Mouse (Mus musculus): ENCODE measurements around the gene Glud1. TPM values are rescaled to one million over a fixed set of nuclear protein-coding genes. Genes with fewer than 3 reads are reported as not detected.
"Not testable (repeated sequence)": the region's sequence is repeated elsewhere in the genome, so short reads cannot be mapped to it uniquely, and the experiment has no call there.

The Glud1 gene
- polyA plus RNA-seq, 1 experiment from 2014 or later, result 67.2 TPM

GRCm38 (mm10) chr14:34314383-34314782 lies 3.9 kb downstream of the Glud1 start:
- H3K4me2 ChIP-seq; H3K9me3 ChIP-seq; H3K9ac ChIP-seq; H3K36me3 ChIP-seq; H3K27ac ChIP-seq; H3K4me1 ChIP-seq; H3K27me3 ChIP-seq; H3K4me3 ChIP-seq; ATAC-seq (ENCODE audit: insufficient number of reproducible peaks, low FRiP score, low TSS enrichment, low read depth): not testable (repeated sequence)
- WGBS, result 89% methylated on average over 8 of the region's 8 CpGs

- Histone ChIP-seq H3K27ac (no peak overlapping the region), H3K4me2 (no peak overlapping the region), H3K36me3 (peaks cover 5% of the 10 kb centered on the region; the same call in 1 of the 2 replicates), H3K9ac (no peak overlapping the region), H3K9me3 (no peaks in the 10 kb centered on the region), H3K4me1 (peaks cover 9% of the 10 kb centered on the region), H3K27me3 (no peaks in the 10 kb centered on the region), H3K4me3 (no peak overlapping the region)
- WGBS, result 52% methylated on average over 3 of the region's 3 CpGs
- ATAC-seq (ENCODE audit: insufficient number of reproducible peaks, low FRiP score, low TSS enrichment, low read depth), result no peak
Measured at GRCm38 (mm10) chr14:34314796-34315195, 4.3 kb downstream of the Glud1 start.

DNA sequence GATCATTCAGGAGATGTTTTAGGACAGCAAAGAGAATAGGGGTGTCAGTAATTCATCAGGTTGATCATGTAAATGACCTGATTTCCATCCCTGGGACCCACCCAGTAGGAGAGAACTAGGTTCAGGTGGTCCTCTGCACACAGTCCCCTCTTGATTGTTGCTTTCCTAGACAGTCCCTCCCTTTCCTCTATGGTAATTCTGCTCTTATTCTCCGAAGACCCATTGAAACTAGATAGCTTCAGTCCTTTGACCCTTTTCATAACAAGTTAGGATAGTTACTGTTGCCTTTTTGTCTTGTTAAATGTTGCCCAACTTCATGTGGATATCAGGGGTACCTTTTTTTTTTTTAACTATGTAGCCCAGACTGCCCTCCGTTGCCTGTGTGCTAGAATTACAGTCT lies 5.8 kb downstream of the Glud1 start:
- Histone ChIP-seq H3K27me3 (no peaks in the 10 kb centered on the region), H3K4me2 (no peak overlapping the region), H3K4me1 (peaks cover 9% of the 10 kb centered on the region), H3K9me3 (no peaks in the 10 kb centered on the region), H3K27ac (no peak overlapping the region), H3K4me3 (no peak overlapping the region), H3K36me3 (peaks cover 15% of the 10 kb centered on the region), H3K9ac (no peak overlapping the region)
- 87% methylated on average over 2 of the region's 2 CpGs for WGBS
- ATAC-seq (ENCODE audit: insufficient number of reproducible peaks, low FRiP score, low TSS enrichment, low read depth), result no peak

GRCm38 (mm10) chr14:34317431-34317830 lies 6.9 kb downstream of the Glud1 start:
- ATAC-seq (ENCODE audit: insufficient number of reproducible peaks, low FRiP score, low TSS enrichment, low read depth), result no peak
- Histone ChIP-seq H3K4me3 (no peak overlapping the region), H3K27ac (no peak overlapping the region), H3K4me2 (no peak overlapping the region), H3K9me3 (no peaks in the 10 kb centered on the region), H3K9ac (no peak overlapping the region), H3K27me3 (no peaks in the 10 kb centered on the region), H3K4me1 (peaks cover 4% of the 10 kb centered on the region), H3K36me3 (peaks cover 19% of the 10 kb centered on the region)
- 74% methylated on average over 3 of the region's 3 CpGs for WGBS

- Histone ChIP-seq H3K9ac (no peak overlapping the region), H3K36me3 (peaks cover 22% of the 10 kb centered on the region), H3K27ac (no peak overlapping the region), H3K4me1 (peaks cover 2% of the 10 kb centered on the region), H3K9me3 (no peaks in the 10 kb centered on the region), H3K4me3 (no peak overlapping the region), H3K27me3 (no peaks in the 10 kb centered on the region), H3K4me2 (no peak overlapping the region)
- no peak for ATAC-seq (ENCODE audit: insufficient number of reproducible peaks, low FRiP score, low TSS enrichment, low read depth)
Measured at GRCm38 (mm10) chr14:34318113-34318512, 7.6 kb downstream of the Glud1 start.

GRCm38 (mm10) chr14:34323576-34324085 lies 13.1 kb downstream of the Glud1 start:
- H3K9me3 ChIP-seq, result no peaks in the 10 kb centered on the region
- WGBS, result 94% methylated on average over 5 of the region's 5 CpGs
- peaks cover 44% of the 10 kb centered on the region for H3K36me3 ChIP-seq
- no peak for ATAC-seq (ENCODE audit: insufficient number of reproducible peaks, low FRiP score, low TSS enrichment, low read depth)
- H3K4me3 ChIP-seq, result no peak overlapping the region
- no peak overlapping the region for H3K9ac ChIP-seq
- H3K4me1 ChIP-seq, result no peaks in the 10 kb centered on the region
- no peak overlapping the region for H3K27ac ChIP-seq
- H3K4me2 ChIP-seq, result no peak overlapping the region
- H3K27me3 ChIP-seq, result no peaks in the 10 kb centered on the region

GRCm38 (mm10) chr14:34326606-34327005 lies 16.1 kb downstream of the Glud1 start:
- Histone ChIP-seq H3K27ac (no peak overlapping the region), H3K4me1 (no peaks in the 10 kb centered on the region), H3K9ac (no peak overlapping the region), H3K36me3 (peaks cover 53% of the 10 kb centered on the region), H3K4me3 (no peak overlapping the region), H3K27me3 (no peaks in the 10 kb centered on the region), H3K4me2 (no peak overlapping the region), H3K9me3 (no peaks in the 10 kb centered on the region)
- 80% methylated on average over 3 of the region's 3 CpGs for WGBS
- ATAC-seq (ENCODE audit: insufficient number of reproducible peaks, low FRiP score, low TSS enrichment, low read depth), result no peak

- no peaks in the 10 kb centered on the region for H3K4me1 ChIP-seq
- ATAC-seq (ENCODE audit: insufficient number of reproducible peaks, low FRiP score, low TSS enrichment, low read depth), result no peak
- peaks cover 55% of the 10 kb centered on the region for H3K36me3 ChIP-seq
- no peak overlapping the region for H3K4me2 ChIP-seq
- H3K9me3 ChIP-seq, result no peaks in the 10 kb centered on the region
- WGBS, result 69% methylated on average over 1 of the region's 1 CpGs
- no peaks in the 10 kb centered on the region for H3K27me3 ChIP-seq
- H3K9ac ChIP-seq, result no peak overlapping the region
- no peak overlapping the region for H3K27ac ChIP-seq
- H3K4me3 ChIP-seq, result no peak overlapping the region
Measured at GRCm38 (mm10) chr14:34327618-34328017, 17.1 kb downstream of the Glud1 start.

GRCm38 (mm10) chr14:34330657-34331158 lies 20.2 kb downstream of the Glud1 start:
- H3K27me3 ChIP-seq, result no peaks in the 10 kb centered on the region
- H3K9ac ChIP-seq, result no peak overlapping the region
- no peak overlapping the region for H3K4me2 ChIP-seq
- no peak for ATAC-seq (ENCODE audit: insufficient number of reproducible peaks, low FRiP score, low TSS enrichment, low read depth)
- no peaks in the 10 kb centered on the region for H3K4me1 ChIP-seq
- H3K27ac ChIP-seq, result no peak overlapping the region
- WGBS, result 90% methylated on average over 9 of the region's 9 CpGs
- H3K9me3 ChIP-seq, result no peaks in the 10 kb centered on the region
- peaks cover 63% of the 10 kb centered on the region for H3K36me3 ChIP-seq
- H3K4me3 ChIP-seq, result no peak overlapping the region

GRCm38 (mm10) chr14:34331886-34332285 lies 21.4 kb downstream of the Glud1 start:
- Histone ChIP-seq H3K9me3 (no peaks in the 10 kb centered on the region), H3K27ac (no peak overlapping the region), H3K4me2 (no peak overlapping the region), H3K36me3 (peaks cover 70% of the 10 kb centered on the region), H3K27me3 (no peaks in the 10 kb centered on the region), H3K9ac (no peak overlapping the region), H3K4me3 (no peak overlapping the region), H3K4me1 (no peaks in the 10 kb centered on the region)
- no peak for ATAC-seq (ENCODE audit: insufficient number of reproducible peaks, low FRiP score, low TSS enrichment, low read depth)
- 86% methylated on average over 3 of the region's 3 CpGs for WGBS

DNA sequence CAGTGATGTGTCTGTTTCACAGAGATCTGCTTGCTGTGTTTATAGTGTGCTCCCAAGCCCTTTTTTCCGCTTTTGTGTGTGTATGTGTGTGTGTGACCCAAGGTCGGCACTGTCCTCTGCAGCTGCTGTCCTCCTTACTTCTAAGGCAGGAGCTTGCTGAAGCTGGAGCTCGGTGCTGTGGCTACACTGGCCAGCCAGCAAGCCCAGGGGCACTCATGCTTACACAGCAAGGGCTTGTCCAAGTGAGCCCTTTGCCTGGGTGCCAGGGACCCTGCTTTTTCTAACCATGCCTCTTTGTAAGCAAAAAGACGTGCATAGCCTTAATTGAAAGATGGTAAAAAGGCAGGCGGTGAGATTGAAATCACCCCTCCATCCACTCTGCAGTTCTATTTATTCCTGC lies 21.9 kb downstream of the Glud1 start:
- H3K27me3 ChIP-seq, result no peaks in the 10 kb centered on the region
- no peak overlapping the region for H3K27ac ChIP-seq
- H3K36me3 ChIP-seq, result peaks cover 73% of the 10 kb centered on the region
- 84% methylated on average over 5 of the region's 5 CpGs for WGBS
- H3K4me2 ChIP-seq, result no peak overlapping the region
- no peaks in the 10 kb centered on the region for H3K4me1 ChIP-seq
- ATAC-seq (ENCODE audit: insufficient number of reproducible peaks, low FRiP score, low TSS enrichment, low read depth), result no peak
- no peaks in the 10 kb centered on the region for H3K9me3 ChIP-seq
- H3K4me3 ChIP-seq, result no peak overlapping the region
- no peak overlapping the region for H3K9ac ChIP-seq

- no peak for ATAC-seq (ENCODE audit: insufficient number of reproducible peaks, low FRiP score, low TSS enrichment, low read depth)
- Histone ChIP-seq H3K27ac (no peak overlapping the region), H3K9me3 (no peaks in the 10 kb centered on the region), H3K4me1 (no peaks in the 10 kb centered on the region), H3K4me2 (no peak overlapping the region), H3K4me3 (no peak overlapping the region), H3K36me3 (peaks cover 81% of the 10 kb centered on the region), H3K9ac (no peak overlapping the region), H3K27me3 (no peaks in the 10 kb centered on the region)
- 56% methylated on average over 1 of the region's 1 CpGs for WGBS
Measured at GRCm38 (mm10) chr14:34339446-34339845, 28.9 kb downstream of the Glud1 start.

GRCm38 (mm10) chr14:34341993-34342392 lies 31.5 kb downstream of the Glud1 start:
- ATAC-seq (ENCODE audit: insufficient number of reproducible peaks, low FRiP score, low TSS enrichment, low read depth), result no peak
- Histone ChIP-seq H3K9ac (no peak overlapping the region), H3K27ac (no peak overlapping the region), H3K4me1 (no peaks in the 10 kb centered on the region), H3K4me3 (no peak overlapping the region), H3K4me2 (no peak overlapping the region), H3K9me3 (no peaks in the 10 kb centered on the region), H3K36me3 (peaks cover 61% of the 10 kb centered on the region), H3K27me3 (no peaks in the 10 kb centered on the region)
- WGBS, result 94% methylated on average over 4 of the region's 4 CpGs
